Mouse (Mus musculus) MEL (cell line): ENCODE results near the gene Lrrc19. TPM values are rescaled to one million over a fixed set of nuclear protein-coding genes. Genes with fewer than 3 reads are reported as not detected.
"Not testable (repeated sequence)": the region's sequence is repeated elsewhere in the genome, so short reads cannot be mapped to it uniquely, and the experiment has no call there.

Experiments
- DNase-seq: peaks from one replicate; pipeline ENCODE4 v3.0.0; 2011; ENCODE audit warnings: low read depth, low spot score
- H3K27ac ChIP-seq: 2 replicates; pipeline ENCODE4 v1.5.1; 2012; ENCODE audit warnings: low read depth, mild to moderate bottlenecking, control low read depth, low read length, moderate library complexity; ENCODE audit not compliant: control insufficient read depth
- H3K27me3 ChIP-seq, 2 experiments: fragments of 150-350 bp in 1 of 2; sonication (generic) in 1 of 2; 2 replicates each; pipeline ENCODE4 v1.6.1; 2012; ENCODE audit warnings: low read length in 2 of 2, mild to moderate bottlenecking in 2 of 2, improper control_type of control experiment in 1 of 2, moderate library complexity in 1 of 2; ENCODE audit not compliant: insufficient read depth in 2 of 2, control insufficient read depth in 1 of 2
- H3K36me3 ChIP-seq, 2 experiments: 2 replicates each; pipeline ENCODE4 v1.6.1; 2012 to 2014; ENCODE audit warnings: low read length in 2 of 2, improper control_type of control experiment in 1 of 2, inconsistent platforms in 1 of 2, mild to moderate bottlenecking in 1 of 2; ENCODE audit not compliant: insufficient read depth in 2 of 2, control insufficient read depth in 1 of 2
- H3K4me1 ChIP-seq, 2 experiments: fragments of 150-350 bp in 1 of 2; sonication (generic) in 1 of 2; 2 replicates each; pipeline ENCODE4 v1.6.1; 2012; ENCODE audit warnings: low read length in 2 of 2, improper control_type of control experiment in 1 of 2, mild to moderate bottlenecking in 1 of 2; ENCODE audit not compliant: insufficient read depth in 2 of 2, control insufficient read depth in 1 of 2
- H3K4me3 ChIP-seq, 2 experiments: fragments of 150-350 bp in 1 of 2; sonication (generic) in 1 of 2; 2 replicates each; pipeline ENCODE4 v1.5.1; 2012; ENCODE audit warnings: low read depth in 2 of 2, low read length in 2 of 2, mild to moderate bottlenecking in 2 of 2, moderate library complexity in 2 of 2, control low read depth in 1 of 2, improper control_type of control experiment in 1 of 2; ENCODE audit not compliant: control insufficient read depth in 1 of 2, insufficient read depth in 1 of 2
- H3K79me2 ChIP-seq: 2 replicates; pipeline ENCODE4 v1.6.1; 2012; ENCODE audit warnings: mild to moderate bottlenecking, low read length, moderate library complexity; ENCODE audit not compliant: control insufficient read depth, poor library complexity, insufficient read depth
- H3K9ac ChIP-seq: 2 replicates; pipeline ENCODE4 v1.6.1; 2012; ENCODE audit warnings: low read depth, mild to moderate bottlenecking, control low read depth, low read length, moderate library complexity; ENCODE audit not compliant: control insufficient read depth, poor library complexity, severe bottlenecking
- H3K9me3 ChIP-seq: fragments of 150-350 bp; sonication (generic); replicated peaks from 2 replicates; pipeline ENCODE4 v1.6.1; 2012; ENCODE audit warnings: mild to moderate bottlenecking, low read length, improper control_type of control experiment, moderate library complexity; ENCODE audit not compliant: insufficient read depth
- BHLHE40 ChIP-seq: IDR thresholded peaks from 2 replicates; pipeline ENCODE4 v1.6.1; 2012; ENCODE audit warnings: low read depth, mild to moderate bottlenecking, inconsistent platforms, low read length, improper control_type of control experiment, borderline replicate concordance
- CHD2 ChIP-seq: IDR thresholded peaks from 2 replicates; pipeline ENCODE4 v1.6.1; 2011; ENCODE audit warnings: low read length, improper control_type of control experiment
- CTCF ChIP-seq, 3 experiments: IDR thresholded peaks in 2 of 3; conservative IDR thresholded peaks in 1 of 3; 2 replicates each; pipeline ENCODE4 v1.5.1; 2011 to 2012; ENCODE audit warnings: low read length in 3 of 3, low read depth in 2 of 3, mild to moderate bottlenecking in 2 of 3, improper control_type of control experiment in 1 of 3, inconsistent platforms in 1 of 3, mixed read lengths in 1 of 3, moderate library complexity in 1 of 3; ENCODE audit not compliant: control insufficient read depth in 1 of 3, insufficient read depth in 1 of 3, poor library complexity in 1 of 3, severe bottlenecking in 1 of 3
- E2F4 ChIP-seq: IDR thresholded peaks from 2 replicates; pipeline ENCODE4 v1.6.1; 2011; ENCODE audit warnings: low read depth, low read length, improper control_type of control experiment, borderline replicate concordance
- ETS1 ChIP-seq: IDR thresholded peaks from 2 replicates; pipeline ENCODE4 v1.6.1; 2012; ENCODE audit warnings: low read depth, mild to moderate bottlenecking, inconsistent platforms, low read length, improper control_type of control experiment, moderate library complexity
- GABPA ChIP-seq: IDR thresholded peaks from 2 replicates; pipeline ENCODE4 v1.6.1; 2012; ENCODE audit warnings: low read depth, mild to moderate bottlenecking, inconsistent platforms, low read length, improper control_type of control experiment, moderate library complexity
- KAT2A ChIP-seq: conservative IDR thresholded peaks from 2 replicates; pipeline ENCODE4 v1.6.1; 2012; ENCODE audit warnings: low read depth, low read length, improper control_type of control experiment, inconsistent platforms
- MAFK ChIP-seq: IDR thresholded peaks from 2 replicates; pipeline ENCODE4 v1.6.1; 2011; ENCODE audit warnings: low read depth, mild to moderate bottlenecking, low read length, improper control_type of control experiment, borderline replicate concordance
- MEF2A ChIP-seq: IDR thresholded peaks from 2 replicates; pipeline ENCODE4 v1.6.1; 2014; ENCODE audit warnings: low read depth, mild to moderate bottlenecking, inconsistent platforms, low read length, improper control_type of control experiment; ENCODE audit not compliant: poor library complexity, insufficient replicate concordance, severe bottlenecking; ENCODE audit errors: extremely low read depth
- MXI1 ChIP-seq: IDR thresholded peaks from 2 replicates; pipeline ENCODE4 v1.6.1; 2011; ENCODE audit warnings: mild to moderate bottlenecking, low read depth, low read length, improper control_type of control experiment
- MYB ChIP-seq: IDR thresholded peaks from 2 replicates; pipeline ENCODE4 v1.6.1; 2011; ENCODE audit warnings: mild to moderate bottlenecking, low read depth, low read length, improper control_type of control experiment
- POLR2A ChIP-seq, 2 experiments: IDR thresholded peaks; 2 replicates each; pipeline ENCODE4 v1.6.1; 2011 to 2012; ENCODE audit warnings: low read length in 2 of 2, mild to moderate bottlenecking in 2 of 2, control low read depth in 1 of 2, improper control_type of control experiment in 1 of 2, low read depth in 1 of 2, moderate library complexity in 1 of 2; ENCODE audit not compliant: control insufficient read depth in 1 of 2, insufficient read depth in 1 of 2, poor library complexity in 1 of 2
- RAD21 ChIP-seq: IDR thresholded peaks from 2 replicates; pipeline ENCODE4 v1.6.1; 2011; ENCODE audit warnings: mild to moderate bottlenecking, low read depth, low read length, improper control_type of control experiment
- RCOR1 ChIP-seq: IDR thresholded peaks from 2 replicates; pipeline ENCODE4 v1.6.1; 2012; ENCODE audit warnings: low read depth, mild to moderate bottlenecking, inconsistent platforms, low read length, improper control_type of control experiment
- SIN3A ChIP-seq: IDR thresholded peaks from 2 replicates; pipeline ENCODE4 v1.6.1; 2012; ENCODE audit warnings: low read length, improper control_type of control experiment, inconsistent platforms
- SMC3 ChIP-seq: IDR thresholded peaks from 2 replicates; pipeline ENCODE4 v1.6.1; 2011; ENCODE audit warnings: low read depth, low read length, improper control_type of control experiment
- USF1 ChIP-seq: IDR thresholded peaks from 2 replicates; pipeline ENCODE4 v1.6.1; 2014; ENCODE audit warnings: low read depth, mild to moderate bottlenecking, inconsistent platforms, low read length, improper control_type of control experiment, moderate library complexity
- ZC3H11A ChIP-seq: IDR thresholded peaks from 2 replicates; pipeline ENCODE4 v1.6.1; 2012; ENCODE audit warnings: low read depth, mild to moderate bottlenecking, inconsistent platforms, low read length, improper control_type of control experiment
- ZMIZ1 ChIP-seq: IDR thresholded peaks from 2 replicates; pipeline ENCODE4 v1.6.1; 2012; ENCODE audit warnings: low read depth, mild to moderate bottlenecking, inconsistent platforms, low read length, improper control_type of control experiment, moderate library complexity
- polyA plus RNA-seq, 2 experiments: library from polyadenylated mRNA; stranded (reverse) in 1 of 2; unstranded in 1 of 2; fragments of >175 nt in 1 of 2; fragments of >200 nt in 1 of 2; gene quantifications; 2 replicates each; pipeline versions ENCODE4 v1.2.1 to v1.2.4; 2012; ENCODE audit warnings: low replicate concordance in 2 of 2, low read depth in 1 of 2; ENCODE audit not compliant: insufficient read length in 2 of 2, insufficient read depth in 1 of 2, missing spikeins in 1 of 2
- total RNA-seq: library from RNA; depleted of rRNA; stranded (reverse); fragments of 300-350 nt; gene quantifications from 2 replicates; pipeline ENCODE4 v1.2.3, GENCODE M21; 2012

The Lrrc19 gene
- total and polyA plus RNA-seq, 3 experiments: 0.04 TPM; not detected in 2

- Histone ChIP-seq H3K9ac (no peak overlapping the region), H3K9me3 (no peaks in the 10 kb centered on the region), H3K4me1 (peaks cover 3 to 14% of the 10 kb centered on the region in 2 experiments; a peak in 3 of 4 replicates), H3K36me3 (peaks cover 0 to 16% of the 10 kb centered on the region in 2 experiments; a peak in 2 of 4 replicates), H3K27me3 (no peaks in the 10 kb centered on the region), H3K79me2 (no peaks in the 10 kb centered on the region), H3K27ac (no peak overlapping the region), H3K4me3 (no peak overlapping the region)
- TF ChIP-seq BHLHE40 (no peak), KAT2A (no peak), USF1 (no peak), CHD2 (no peak), RAD21 (no peak), GABPA (no peak)
- DNase-seq: no peak
Measured at GRCm38 (mm10) chr4:94680662-94681061, 30.7 kb upstream of the Lrrc19 start.

DNA sequence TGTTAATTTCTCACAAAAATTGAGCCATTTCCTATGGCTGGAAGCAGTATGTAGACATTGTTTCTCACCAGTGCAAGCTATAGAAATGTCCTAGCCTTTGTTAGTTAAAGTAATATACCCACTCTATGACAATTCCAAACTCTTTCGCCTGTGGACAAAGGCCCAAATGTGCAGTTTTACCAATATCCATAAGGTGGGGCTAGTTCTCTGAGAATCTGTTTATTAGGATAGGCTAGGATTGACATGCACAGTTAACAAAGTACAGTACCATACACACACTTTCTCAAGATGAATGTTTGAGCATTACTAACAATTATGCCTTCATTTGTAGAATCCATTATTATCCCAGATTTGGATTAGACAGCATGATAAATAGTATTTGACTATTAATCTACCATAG lies 19.8 kb upstream of the Lrrc19 start:
- H3K27ac ChIP-seq: no peak overlapping the region
- no peaks in the 10 kb centered on the region for H3K79me2 ChIP-seq
- H3K4me3 ChIP-seq: no peak overlapping the region
- no peaks in the 10 kb centered on the region for H3K27me3 ChIP-seq
- peak; percentile 65 for DNase-seq
- H3K9me3 ChIP-seq: no peaks in the 10 kb centered on the region
- H3K36me3 ChIP-seq: no peaks in the 10 kb centered on the region
- no peaks in the 10 kb centered on the region for H3K4me1 ChIP-seq
- no peak overlapping the region for H3K9ac ChIP-seq
- TF ChIP-seq ZC3H11A (peak; percentile 96), MEF2A (no peak), POLR2A (IDR thresholded peaks at IDR 0.05; ENCODE audit: control insufficient read depth in 1 of 2, insufficient read depth in 1 of 2, low read depth in 1 of 2, low read length in 2 of 2, poor library complexity in 1 of 2) (no peak), CTCF (IDR thresholded peaks at IDR 0.05 in 2 of 3, conservative IDR thresholded peaks at IDR 0.05 in 1 of 3; ENCODE audit: control insufficient read depth in 1 of 3, insufficient read depth in 1 of 3, low read depth in 2 of 3, low read length in 3 of 3, poor library complexity in 1 of 3, severe bottlenecking in 1 of 3) (peak in 2 of 3 experiments; percentile 61 to 93; a peak in 4 of 6 replicates), ETS1 (no peak), MAFK (no peak), MXI1 (no peak), SIN3A (peak; percentile 34; the same call in 1 of the 2 replicates), RAD21 (peak; percentile 98), SMC3 (peak; percentile 94), ZMIZ1 (no peak), RCOR1 (no peak), MYB (no peak), E2F4 (no peak)

DNA sequence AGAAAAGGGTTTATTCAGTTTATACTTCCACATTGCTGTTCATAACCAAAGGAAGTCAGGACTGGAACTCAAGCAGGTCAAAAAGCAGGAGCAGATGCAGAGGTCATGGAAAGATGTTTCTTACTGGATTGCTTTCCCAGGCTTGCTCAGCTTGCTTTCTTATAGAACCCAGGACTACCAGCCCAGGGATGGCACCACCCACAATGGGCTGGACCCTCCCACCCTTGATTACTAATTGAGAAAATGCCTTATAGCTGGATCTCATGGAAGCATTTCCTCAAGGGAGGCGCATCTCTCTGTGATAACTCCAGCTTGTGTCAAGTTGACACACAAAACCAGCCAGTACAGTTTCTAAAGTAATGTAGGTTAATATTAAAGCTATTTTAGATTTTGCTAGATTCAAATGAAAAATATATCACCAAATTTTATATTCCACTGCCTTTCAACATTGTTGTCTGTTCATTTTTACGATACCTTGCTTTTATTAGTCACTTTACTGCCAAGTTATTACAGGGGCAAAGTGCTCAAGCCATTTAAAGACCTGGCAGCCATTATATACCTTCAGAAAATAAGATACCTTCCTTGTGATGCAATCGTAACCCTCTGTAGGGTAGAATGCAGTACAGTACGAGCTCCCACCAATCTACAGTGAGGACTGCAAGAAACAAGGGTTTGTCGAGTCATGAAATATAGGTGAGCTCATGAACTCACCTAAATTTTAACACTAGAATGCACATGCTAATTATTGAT lies 657 bp upstream of the Lrrc19 start:
- H3K4me3 ChIP-seq, H3K79me2 ChIP-seq, DNase-seq, H3K36me3 ChIP-seq, H3K9me3 ChIP-seq, H3K27ac ChIP-seq, H3K27me3 ChIP-seq, H3K4me1 ChIP-seq, H3K9ac ChIP-seq: not testable (repeated sequence)
